Mouse (Mus musculus) MN1 (cell line): ENCODE measurements around the gene Celsr1.
"Not testable (repeated sequence)": the region's sequence is repeated elsewhere in the genome, so short reads cannot be mapped to it uniquely, and the experiment has no call there.

Experiments
- DNase-seq: peaks from one replicate; pipeline ENCODE4 v3.0.0-alpha.2; 2016; ENCODE audit warnings: low spot score

Celsr1 gene

DNA sequence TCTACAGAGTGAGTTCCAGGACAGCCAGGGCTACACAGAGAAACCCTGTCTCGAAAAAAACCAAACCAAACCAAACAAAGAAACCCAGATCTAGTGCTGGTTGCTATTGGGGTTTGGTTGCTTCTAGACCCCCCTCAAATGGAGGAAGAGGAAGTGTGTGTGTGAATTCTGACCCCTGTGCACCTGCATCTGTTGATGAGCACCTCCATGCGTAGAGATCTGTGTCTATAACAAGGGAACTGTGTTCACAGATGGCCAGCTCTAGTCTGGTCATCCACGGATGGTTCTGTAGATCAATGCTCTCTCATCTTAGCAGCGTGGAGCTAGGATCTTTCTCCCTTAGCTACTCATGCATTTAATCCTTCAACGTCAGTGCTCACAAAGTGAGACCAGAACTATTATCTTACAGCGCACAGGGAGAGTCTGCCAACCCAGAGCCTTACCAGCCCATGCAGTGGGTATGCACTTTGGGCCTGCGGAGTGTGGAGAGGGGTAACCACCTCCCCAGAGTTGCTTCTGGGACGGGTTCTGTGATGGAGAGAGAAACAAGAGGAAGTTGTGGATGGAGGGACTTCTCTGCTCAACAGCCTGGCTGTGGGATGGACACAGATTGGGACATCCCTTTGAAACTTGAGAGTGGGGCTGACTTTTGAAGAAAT lies 30.7 kb upstream of the Celsr1 start:
- DNase-seq, result no peak

DNA sequence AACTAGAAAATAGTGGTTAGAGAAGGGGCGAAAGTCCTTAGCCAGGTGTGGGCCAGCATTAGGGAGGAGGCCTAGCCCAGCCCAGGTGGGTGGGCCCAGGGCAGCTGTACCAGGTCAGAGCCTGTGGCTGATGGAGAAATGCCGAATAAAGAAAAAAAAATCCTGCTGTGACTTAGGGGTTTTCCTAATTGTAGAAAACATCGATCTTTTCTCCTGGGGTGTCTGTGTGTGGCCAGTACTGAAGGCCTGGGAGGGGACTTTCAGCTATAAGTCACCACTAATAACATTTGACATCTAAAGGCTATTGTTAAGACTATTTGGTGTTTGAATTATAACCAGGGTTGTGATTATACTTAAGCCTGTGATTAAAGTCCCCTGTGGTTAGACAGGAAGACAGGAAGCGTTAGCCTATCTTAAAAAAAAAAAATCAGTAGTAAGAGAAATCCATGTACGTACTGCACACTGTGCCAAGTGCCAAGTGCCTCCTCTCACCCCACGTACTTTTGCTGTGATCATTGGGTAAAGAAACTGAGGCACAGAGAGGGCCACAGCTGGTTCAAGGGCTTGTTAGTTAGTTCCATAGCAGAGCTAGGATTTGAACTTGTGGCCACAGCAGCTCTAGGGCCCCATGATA lies 28.4 kb upstream of the Celsr1 start:
- DNase-seq, result no peak

DNA sequence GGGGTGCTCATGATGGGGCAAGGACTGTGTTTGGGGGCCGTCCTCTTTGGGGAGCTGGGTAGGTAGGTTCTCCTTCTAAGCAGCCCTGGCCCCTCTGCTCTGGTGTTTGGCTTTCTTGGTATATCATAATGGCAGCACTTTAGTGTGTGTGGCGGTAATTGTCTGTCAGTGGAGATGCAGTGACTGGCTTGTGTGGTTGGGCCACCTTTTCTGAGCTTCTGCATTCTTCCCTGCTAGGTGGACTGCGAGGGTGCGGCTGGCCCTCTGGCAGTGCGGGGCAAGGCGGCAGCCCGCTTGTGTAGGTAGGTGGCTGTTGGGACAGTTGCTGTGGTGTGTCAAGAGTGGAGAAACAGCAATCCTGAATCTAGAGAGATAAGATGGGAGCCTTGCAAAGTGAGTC lies 27.6 kb upstream of the Celsr1 start:
- no peak for DNase-seq

DNA sequence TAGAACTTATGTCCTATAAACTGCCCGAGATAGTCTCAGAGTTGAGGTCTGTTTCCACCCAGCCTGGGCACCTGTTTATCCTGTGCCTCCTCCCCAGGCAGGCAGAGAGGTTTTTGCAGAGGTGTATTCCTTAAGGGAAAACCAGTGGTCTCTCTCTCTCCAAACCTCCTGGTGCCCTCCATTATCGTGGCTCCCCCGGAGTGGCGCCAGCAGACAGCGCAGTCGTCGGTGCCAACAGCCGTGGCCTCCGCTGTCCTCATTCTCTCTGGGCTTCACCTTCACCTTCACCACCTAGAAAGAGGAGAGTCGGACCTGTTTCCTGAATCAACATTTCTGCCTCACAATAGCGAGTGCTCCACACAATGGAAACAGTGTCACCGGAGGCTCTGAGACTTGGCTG lies 27.0 kb upstream of the Celsr1 start:
- no peak for DNase-seq

DNA sequence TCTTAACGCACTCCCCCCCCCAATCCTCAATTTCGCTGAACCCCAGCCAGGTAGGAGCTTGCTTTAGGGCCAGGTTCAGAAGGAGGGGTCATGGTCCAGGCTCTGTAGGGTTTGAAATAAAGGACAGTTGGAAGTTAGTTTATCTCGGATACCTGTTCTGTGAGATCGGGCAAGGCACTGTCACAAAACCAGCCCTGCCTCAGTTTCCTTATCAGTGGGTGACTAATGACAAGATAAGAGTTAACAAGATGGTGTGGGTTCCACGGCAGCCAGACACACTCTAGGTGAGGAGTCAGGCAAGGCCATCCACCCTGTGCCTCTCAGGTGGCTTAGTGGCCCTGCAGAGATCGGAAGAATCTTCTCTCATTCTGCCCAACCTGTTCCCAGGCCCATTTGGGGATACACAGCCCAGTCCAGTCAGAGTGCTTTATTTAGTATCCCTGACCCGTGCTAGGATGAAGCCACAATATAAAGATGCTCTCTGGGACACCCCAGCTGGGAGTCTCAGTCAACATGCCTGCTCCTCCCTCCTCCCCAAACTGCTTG lies 26.3 kb upstream of the Celsr1 start:
- no peak for DNase-seq

DNA sequence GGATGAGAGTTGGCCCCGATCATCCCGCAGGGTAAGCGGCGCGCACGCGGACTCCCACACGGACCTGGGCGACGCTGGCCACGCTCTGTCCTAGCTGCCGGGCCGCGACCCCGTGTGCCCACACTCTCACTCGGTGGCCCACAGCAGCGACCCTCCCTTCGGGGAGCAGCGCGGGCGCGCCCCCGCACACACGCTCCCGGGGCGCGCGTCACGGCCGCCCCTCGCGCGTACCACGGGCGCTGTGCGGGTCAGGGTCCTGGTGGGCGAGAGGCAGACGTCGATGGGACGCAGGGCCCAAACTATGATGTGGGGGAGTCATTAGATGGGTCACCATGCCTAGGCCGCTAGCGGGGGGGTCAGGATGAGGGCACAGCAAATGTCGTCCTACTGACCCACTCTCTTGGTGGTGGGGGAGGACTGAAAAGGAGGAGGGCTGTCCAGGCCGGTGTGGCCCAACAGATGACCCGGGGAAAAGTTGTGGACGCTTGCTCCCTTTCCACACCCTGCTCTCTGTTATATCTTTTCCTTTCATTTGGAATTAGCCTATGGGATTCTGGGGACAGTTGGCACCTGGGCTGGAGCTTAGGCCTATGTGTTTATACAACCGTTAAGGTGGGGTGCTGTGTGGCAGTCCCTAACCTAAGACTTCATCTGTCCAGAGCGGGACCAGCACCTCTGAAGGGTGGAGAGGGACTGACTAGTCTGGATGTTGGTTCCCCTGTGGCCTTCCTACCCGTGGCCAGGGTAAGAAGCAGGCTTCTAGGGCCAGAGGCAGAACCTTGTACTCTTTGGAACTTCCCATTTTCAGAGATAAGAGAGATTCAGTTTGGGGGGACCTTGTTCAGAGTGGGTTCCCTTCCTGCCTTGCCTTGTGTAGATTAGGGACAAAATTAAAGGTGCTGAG lies 25.6 kb upstream of the Celsr1 start:
- peak; percentile 62 for DNase-seq

DNA sequence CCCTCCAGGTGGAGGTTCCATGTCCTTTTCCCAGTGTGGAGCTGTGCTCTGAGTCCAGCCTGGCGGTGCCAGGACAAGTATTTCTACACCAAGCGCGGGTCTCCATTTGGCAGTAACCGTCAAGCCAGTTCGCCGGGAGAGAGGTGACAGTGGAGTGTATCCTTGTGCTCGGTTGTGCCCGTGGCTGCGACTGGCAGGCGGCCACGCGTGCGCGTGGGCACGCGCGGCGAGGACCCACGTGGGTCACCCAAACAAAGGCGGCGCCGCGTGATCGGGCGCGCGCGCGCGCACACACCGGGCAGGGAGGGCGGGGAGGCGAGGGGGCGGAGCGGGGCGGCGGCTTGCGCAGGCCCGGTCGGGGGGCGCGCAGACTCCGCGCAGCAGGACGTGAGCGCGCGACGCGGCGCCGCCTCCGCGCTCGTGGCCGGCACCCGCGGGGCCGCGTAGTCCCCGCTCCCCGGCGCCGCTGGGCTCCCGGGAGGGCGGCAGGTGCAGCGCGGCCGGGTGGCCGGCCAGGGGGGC lies 24.9 kb upstream of the Celsr1 start:
- peak; percentile 91 for DNase-seq

DNA sequence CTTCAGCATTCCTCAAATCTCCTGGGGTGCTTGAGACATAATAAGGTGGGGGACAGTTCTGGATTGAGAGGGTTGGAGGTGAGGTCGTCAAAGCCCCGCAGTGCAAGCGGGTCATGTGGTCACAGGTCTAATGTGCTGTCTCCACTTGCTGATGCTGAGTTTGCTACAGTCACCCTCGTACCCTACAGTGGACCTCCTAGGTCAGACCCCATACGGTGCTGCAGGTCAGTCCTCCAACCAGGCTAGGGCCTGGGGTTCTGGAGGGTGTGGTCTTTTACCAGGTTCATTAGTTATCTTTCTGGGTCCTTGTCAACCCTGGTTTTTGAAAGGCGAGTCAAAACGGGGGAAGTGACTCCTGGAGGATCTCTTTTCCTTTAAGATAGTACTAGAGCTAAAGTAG lies 24.3 kb upstream of the Celsr1 start:
- no peak for DNase-seq

DNA sequence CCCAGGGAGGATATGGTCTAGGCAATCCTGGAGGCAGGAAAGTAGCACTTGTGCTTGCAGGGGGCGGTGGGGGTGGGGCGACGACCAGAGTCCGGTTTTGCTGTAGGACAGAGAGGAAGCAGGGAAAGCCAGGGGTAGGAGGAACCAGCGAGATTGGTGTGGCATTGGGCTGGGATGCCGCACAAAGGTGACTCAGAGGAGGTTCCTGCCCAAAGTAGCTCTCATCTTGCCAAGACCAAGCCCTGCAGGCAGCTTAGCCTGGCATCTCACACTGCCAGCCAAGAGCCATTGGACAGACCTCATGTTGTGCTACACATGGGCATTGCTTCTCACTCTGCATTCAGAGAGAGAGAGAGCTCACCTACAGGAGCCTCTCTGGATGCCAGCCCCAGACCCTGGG lies 23.8 kb upstream of the Celsr1 start, which contains the start of gene Gramd4:
Gene Gramd4, plus strand, starts transcription at position 283 of the 400 bp plus-strand sequence.
- DNase-seq, result peak; percentile 55

DNA sequence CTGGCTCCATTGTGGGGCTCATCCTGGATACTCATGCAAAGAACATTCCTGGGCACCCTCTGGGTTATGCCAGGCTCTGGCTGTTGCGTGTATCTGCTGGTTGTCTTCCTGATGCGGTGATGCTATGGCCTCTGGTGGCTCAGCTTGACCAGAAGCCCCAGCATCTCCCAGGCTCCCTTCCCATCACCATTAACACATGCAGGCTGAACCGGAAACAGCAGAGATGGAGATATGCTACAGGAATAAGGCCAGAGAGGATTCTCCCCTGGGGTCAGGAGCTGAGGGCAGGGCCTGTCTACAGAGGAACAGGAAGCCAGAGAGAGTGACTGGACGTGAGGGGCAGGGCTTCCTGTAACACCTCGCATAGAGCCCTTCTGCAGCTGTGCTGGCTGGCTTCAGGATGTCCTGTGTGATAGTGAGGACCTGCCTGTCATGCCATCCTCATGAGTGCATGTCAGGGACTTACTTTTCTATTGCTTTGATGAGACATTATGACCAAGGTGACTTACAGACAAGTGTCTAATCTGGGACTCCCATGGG lies 22.7 kb upstream of the Celsr1 start:
- no peak for DNase-seq

DNA sequence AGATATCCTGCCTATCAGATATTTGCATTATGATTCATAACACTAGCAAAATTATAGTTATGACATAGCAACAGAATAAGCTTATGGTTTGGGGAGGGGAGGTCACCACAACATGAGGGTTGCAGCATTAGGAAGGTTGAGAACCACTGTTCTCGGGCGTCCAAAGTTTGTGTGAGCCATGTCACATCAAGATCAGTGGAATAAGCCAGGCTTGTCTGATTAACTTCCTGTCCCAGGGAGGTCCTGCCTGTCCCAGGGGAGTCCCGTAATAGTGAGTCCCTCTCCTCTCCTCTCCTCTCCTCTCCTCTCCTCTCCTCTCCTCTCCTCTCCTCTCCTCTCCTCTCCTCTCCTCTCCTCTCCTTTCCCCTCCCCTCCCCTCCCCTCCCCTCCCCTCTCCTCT lies 21.3 kb upstream of the Celsr1 start:
- not testable (repeated sequence) for DNase-seq

DNA sequence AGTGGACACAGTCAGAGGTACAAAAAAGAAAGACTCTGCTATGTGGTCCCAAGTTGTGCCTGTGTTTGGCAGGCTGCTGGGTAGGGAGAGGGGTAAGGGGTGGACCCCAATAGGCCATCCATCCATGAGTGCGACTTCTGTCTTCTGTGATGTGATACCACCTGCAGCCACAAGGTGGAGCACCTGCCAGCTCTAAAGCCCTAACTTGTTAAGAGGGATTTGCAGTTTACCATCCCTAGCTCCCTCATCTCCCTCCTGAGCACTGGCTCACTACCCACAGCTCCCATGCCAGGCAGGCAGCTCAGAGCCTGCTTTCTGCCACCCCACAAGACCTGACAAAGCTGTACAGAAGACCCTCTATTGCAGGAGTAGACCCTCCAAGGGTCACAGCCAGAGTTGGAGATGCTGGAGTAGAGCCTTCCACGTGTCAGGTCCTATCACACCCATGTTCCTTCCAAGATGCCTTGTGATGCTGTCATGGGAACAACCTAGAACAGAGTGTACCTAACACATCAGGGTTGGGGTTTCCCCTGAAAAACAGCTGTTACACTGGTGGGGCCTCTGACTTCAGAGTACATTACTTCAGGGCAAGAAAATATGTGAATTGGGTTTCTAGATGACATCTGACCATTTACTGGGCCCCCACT lies 20.4 kb upstream of the Celsr1 start:
- peak; percentile 91 for DNase-seq

DNA sequence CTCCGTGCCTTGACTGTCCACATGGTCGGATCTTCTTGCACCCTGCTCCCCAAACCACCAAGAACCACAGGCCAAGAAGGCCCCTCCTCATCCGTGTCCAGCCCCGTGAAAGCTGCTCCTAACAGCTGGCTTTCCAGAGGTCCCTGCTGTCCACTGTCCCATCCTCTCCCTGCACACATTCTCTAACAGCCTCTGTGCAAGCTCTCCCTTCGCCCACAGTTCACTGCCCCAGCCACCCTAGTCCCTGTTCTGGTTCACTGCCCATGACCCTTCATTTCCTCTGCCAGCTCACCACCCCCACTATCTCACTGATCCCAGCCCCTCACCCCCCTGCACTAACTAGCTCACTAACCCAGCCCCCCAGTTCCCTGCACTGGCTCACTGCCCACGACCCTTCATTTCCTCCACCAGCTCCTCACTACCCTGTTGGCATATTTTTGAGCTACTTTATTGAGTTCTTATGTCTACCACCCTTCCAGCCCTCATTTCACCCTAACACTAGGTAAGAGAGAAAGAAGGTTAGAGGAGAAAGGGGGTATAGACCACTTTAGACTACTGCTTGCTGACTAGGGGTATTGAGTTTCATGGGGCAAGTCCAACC lies 18.4 kb upstream of the Celsr1 start:
- no peak for DNase-seq

DNA sequence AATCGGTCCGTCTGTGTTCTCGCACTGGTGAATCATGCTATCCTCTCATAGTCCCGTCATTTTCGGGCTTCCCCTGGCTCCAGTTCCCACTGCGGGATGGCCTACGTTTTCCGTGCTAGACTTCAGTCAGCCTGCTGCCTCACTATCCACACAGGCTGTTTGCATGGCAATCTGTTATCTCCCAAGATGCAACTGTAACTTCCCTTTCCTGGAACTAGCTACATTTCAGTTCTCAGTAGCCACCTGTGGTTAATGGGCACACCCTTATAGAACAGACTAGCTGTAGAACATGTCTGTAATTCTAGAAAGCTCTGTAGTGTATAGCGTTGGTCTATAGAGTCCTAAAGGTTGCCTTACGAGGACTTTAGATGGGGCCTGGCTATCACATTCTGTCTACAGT lies 17.6 kb upstream of the Celsr1 start:
- no peak for DNase-seq

DNA sequence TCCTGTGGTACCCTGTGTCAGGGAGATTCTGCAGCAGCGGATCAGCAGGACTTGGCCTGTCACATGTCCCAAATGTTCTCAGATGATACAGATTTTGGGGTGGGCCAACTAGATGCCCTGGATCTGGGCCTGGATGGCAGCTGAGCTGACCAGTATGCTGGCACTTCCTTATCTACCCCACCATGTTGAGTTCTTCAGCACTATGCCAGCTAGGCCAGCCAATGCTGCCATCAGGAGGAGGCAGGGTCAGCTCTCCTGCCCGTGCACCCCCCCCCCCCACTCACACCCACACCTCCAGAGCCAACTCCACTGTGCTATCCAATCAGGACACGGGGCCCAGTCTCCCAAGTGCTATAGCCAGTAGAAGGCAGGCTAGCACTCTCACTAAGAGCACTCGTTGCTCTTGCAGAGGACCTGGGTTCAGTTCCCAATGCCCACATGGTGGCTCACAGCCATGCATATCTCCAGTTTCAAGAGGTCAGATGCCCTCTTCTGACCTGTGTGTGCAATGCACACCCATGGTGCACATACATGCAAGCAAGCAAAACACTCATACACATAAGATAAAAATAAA lies 16.7 kb upstream of the Celsr1 start:
- DNase-seq, result no peak

DNA sequence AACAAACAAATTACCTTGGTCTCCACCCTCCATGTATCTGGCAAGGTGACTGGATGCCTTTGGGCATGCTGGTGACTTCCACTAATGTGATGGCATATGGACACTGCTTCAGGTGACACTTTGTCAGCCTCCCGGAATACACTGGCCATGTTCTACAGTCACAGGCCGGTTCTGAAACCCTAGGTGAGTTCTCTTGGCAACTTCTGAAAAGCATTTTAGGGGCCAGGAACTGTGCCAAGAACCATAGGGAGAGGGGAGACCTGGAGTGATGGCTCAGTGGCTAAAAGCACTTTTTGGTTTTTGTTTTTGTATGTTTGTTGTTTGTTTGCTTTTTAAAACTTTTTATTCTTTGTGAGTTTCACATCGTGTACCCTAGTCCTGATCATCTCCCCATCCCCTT lies 15.9 kb upstream of the Celsr1 start:
- DNase-seq, result no peak

DNA sequence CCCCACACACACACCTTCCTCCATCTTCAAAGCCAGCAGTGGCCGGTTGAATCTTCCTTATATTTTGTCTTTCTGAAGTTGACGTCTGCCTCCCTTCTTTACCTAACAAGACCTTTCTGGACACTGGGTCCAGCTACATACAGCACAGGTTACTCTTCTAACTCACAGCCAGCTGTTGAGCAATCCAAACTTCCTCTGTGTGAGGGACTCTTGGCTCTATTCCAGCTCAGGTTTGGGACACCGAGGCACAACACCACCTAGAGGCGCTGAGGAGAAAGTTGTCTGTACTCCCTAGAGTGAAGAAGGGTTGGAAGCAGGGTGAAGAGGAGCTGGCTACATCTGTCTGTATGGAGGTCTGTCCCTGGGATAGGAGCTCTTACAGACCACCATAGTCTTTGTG lies 8.8 kb upstream of the Celsr1 start:
- DNase-seq, result no peak

DNA sequence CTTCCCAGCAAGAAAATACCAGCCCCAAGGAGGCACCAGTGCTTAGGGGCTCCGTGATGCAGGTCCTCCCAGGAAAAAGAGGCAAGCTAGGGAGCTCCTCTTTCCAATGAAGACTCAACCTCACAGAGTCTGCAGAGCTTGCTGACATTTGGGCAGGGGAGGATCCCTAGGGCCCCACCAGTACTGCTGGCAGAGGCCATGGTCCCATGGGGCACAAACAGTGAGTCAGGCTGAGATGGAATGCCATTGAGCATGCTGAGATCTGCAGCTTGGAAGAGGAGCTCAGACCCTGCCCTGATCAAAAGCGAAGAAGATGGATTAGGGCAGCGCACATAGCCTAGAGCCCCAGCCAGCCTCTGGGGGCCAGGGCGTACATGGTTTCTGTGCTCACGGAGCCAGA lies 7.8 kb upstream of the Celsr1 start:
- peak; percentile 59 for DNase-seq

DNA sequence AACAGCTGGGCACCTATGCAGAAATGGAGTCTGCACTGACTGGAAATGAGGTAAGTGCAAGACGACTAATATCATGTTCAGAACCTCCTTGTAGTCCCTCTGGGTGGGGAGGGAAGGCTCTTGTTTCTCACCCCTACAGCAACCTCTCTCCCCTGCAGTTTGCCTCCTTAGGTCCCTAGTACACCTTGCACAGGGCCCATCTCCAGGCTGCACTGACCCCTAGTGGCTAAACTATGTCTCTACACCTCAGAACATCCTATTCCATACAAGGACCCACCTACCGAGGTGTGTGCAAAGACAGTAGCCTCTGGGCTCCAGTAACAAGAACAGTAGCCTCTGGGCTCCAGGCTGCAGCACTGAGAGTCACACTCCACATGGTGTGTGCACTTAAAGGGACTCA lies 5.2 kb upstream of the Celsr1 start:
- DNase-seq, result peak; percentile 92

DNA sequence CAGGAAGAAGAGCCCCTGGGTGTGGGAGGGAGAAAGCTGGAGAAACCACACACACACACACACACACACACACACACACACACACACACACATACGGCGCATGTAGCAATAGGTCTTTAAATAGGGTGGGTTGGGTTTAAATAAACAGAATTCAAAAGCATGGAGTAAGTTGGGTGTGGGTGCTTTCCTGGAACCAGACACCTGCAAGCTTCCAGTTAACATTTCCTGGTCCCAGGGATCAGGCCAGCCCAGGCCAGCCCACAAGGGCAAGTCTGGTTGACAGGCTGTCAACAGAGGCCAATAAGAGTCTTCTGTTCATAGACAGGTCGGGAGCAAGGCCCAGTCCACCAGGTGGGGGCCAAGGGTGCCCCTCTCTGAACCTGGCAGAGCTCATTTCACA lies 2.3 kb upstream of the Celsr1 start:
- no peak for DNase-seq

DNA sequence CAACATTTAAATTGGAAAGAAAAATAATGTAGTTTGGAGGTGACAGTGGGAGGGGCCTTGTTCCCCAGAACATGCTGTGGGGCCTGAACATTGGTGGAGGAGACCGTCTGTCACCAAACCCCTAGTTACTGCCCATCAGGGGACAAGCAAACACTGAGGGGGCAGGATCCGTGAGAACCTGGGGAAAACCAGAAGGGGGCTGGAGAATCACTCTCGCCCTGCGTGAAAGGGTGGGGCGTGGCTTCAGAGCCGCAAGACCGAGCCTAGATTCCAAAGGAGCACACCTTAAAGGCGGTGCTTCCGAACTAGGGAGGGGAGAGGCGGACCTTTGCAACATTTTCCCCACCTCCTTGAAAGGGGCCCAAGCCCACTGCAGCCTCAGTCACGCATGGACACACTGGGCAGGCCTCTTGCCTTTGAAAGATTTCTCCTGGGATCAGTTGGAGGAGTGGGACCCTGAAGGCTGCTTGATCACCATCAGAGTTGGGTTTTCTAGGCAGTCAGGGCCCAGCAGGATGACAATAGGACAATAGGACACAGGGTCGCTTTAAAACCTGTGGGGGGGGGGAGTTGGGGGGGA lies 1.3 kb upstream of the Celsr1 start:
- DNase-seq, result no peak
